Mouse (Mus musculus): ENCODE data around the gene Bzw2. TPM values are rescaled to one million over a fixed set of nuclear protein-coding genes. Genes with fewer than 3 reads are reported as not detected.

Gene Bzw2
- polyA plus RNA-seq, 1 experiment, result 36.9 TPM

GRCm38 (mm10) chr12:36150737-36151136, 7.1 kb downstream of the Bzw2 start:
- H3K4me1 ChIP-seq (ENCODE audit: control insufficient read depth, insufficient read depth, low read length), result peaks cover 15% of the 10 kb centered on the region
- TF ChIP-seq CTCF (IDR thresholded peaks at IDR 0.05; ENCODE audit: borderline replicate concordance, insufficient read depth, low read depth, low read length) (no peak), POLR2A (IDR thresholded peaks at IDR 0.05; ENCODE audit: borderline replicate concordance, insufficient read depth, low read length) (no peak)
- no peaks in the 10 kb centered on the region; the same call in 1 of the 2 replicates for H3K27me3 ChIP-seq (ENCODE audit: control insufficient read depth, insufficient read depth, low read length)
- no peak for DNase-seq
- 49% methylated on average over 2 of the region's 2 CpGs for WGBS
- no peak overlapping the region for H3K4me3 ChIP-seq (replicated peaks; ENCODE audit: insufficient read depth, low read depth, low read length)
- no peak overlapping the region for H3K27ac ChIP-seq (ENCODE audit: insufficient read depth, low read length)

GRCm38 (mm10) chr12:36150265-36150664, 7.6 kb downstream of the Bzw2 start:
- no peak overlapping the region for H3K27ac ChIP-seq (ENCODE audit: insufficient read depth, low read length)
- peak; percentile 38 to 88 for DNase-seq

GRCm38 (mm10) chr12:36146230-36147011, 11.5 kb downstream of the Bzw2 start:
- 95% methylated on average over 3 of the region's 3 CpGs for WGBS
- TF ChIP-seq POLR2A (IDR thresholded peaks at IDR 0.05; ENCODE audit: borderline replicate concordance, insufficient read depth, low read length) (no peak), CTCF (IDR thresholded peaks at IDR 0.05; ENCODE audit: borderline replicate concordance, insufficient read depth, low read depth, low read length) (no peak)
- no peak overlapping the region for H3K27ac ChIP-seq (ENCODE audit: insufficient read depth, low read length)
- no peak for DNase-seq
- H3K4me1 ChIP-seq (ENCODE audit: control insufficient read depth, insufficient read depth, low read length), result peaks cover 5% of the 10 kb centered on the region
- H3K27me3 ChIP-seq (ENCODE audit: control insufficient read depth, insufficient read depth, low read length), result no peaks in the 10 kb centered on the region; the same call in 1 of the 2 replicates
- H3K4me3 ChIP-seq (replicated peaks; ENCODE audit: insufficient read depth, low read depth, low read length), result no peak overlapping the region

More at GRCm38 (mm10) chr12:36150265-36150664, 7.6 kb downstream of the Bzw2 start:
- TF ChIP-seq POLR2A (IDR thresholded peaks at IDR 0.05; ENCODE audit: borderline replicate concordance, insufficient read depth, low read length) (no peak), CTCF (IDR thresholded peaks at IDR 0.05; ENCODE audit: borderline replicate concordance, insufficient read depth, low read depth, low read length) (no peak)
- WGBS, result 9% methylated on average over 2 of the region's 2 CpGs
- no peak overlapping the region for H3K4me3 ChIP-seq (replicated peaks; ENCODE audit: insufficient read depth, low read depth, low read length)
- H3K27me3 ChIP-seq (ENCODE audit: control insufficient read depth, insufficient read depth, low read length), result no peaks in the 10 kb centered on the region; the same call in 1 of the 2 replicates
- H3K4me1 ChIP-seq (ENCODE audit: control insufficient read depth, insufficient read depth, low read length), result peaks cover 15% of the 10 kb centered on the region

GRCm38 (mm10) chr12:36140401-36140800, 17.5 kb downstream of the Bzw2 start:
- no peaks in the 10 kb centered on the region for H3K27me3 ChIP-seq (ENCODE audit: control insufficient read depth, insufficient read depth, low read length)
- peaks cover 7% of the 10 kb centered on the region for H3K4me1 ChIP-seq (ENCODE audit: control insufficient read depth, insufficient read depth, low read length)
- TF ChIP-seq CTCF (IDR thresholded peaks at IDR 0.05; ENCODE audit: borderline replicate concordance, insufficient read depth, low read depth, low read length), result no peak
- no peak for TF ChIP-seq POLR2A (IDR thresholded peaks at IDR 0.05; ENCODE audit: borderline replicate concordance, insufficient read depth, low read length)
- H3K4me3 ChIP-seq (replicated peaks; ENCODE audit: insufficient read depth, low read depth, low read length), result no peak overlapping the region
- 17% methylated on average over 6 of the region's 6 CpGs for WGBS
- no peak overlapping the region for H3K27ac ChIP-seq (ENCODE audit: insufficient read depth, low read length)
- DNase-seq, result peak in 1 of 2 experiments; percentile 35

GRCm38 (mm10) chr12:36137192-36137591, 20.7 kb downstream of the Bzw2 start:
- no peak for TF ChIP-seq CTCF (IDR thresholded peaks at IDR 0.05; ENCODE audit: borderline replicate concordance, insufficient read depth, low read depth, low read length)
- TF ChIP-seq POLR2A (IDR thresholded peaks at IDR 0.05; ENCODE audit: borderline replicate concordance, insufficient read depth, low read length), result no peak
- H3K27ac ChIP-seq (ENCODE audit: insufficient read depth, low read length), result no peak overlapping the region
- DNase-seq, result no peak
- 27% methylated on average over 4 of the region's 4 CpGs for WGBS
- no peaks in the 10 kb centered on the region for H3K27me3 ChIP-seq (ENCODE audit: control insufficient read depth, insufficient read depth, low read length)
- H3K4me1 ChIP-seq (ENCODE audit: control insufficient read depth, insufficient read depth, low read length), result peaks cover 7% of the 10 kb centered on the region
- no peak overlapping the region for H3K4me3 ChIP-seq (replicated peaks; ENCODE audit: insufficient read depth, low read depth, low read length)

- no peak for DNase-seq
- H3K4me1 ChIP-seq (ENCODE audit: control insufficient read depth, insufficient read depth, low read length), result peaks cover 7% of the 10 kb centered on the region
- no peak overlapping the region for H3K27ac ChIP-seq (ENCODE audit: insufficient read depth, low read length)
- TF ChIP-seq POLR2A (IDR thresholded peaks at IDR 0.05; ENCODE audit: borderline replicate concordance, insufficient read depth, low read length) (no peak), CTCF (IDR thresholded peaks at IDR 0.05; ENCODE audit: borderline replicate concordance, insufficient read depth, low read depth, low read length) (no peak)
- no peak overlapping the region for H3K4me3 ChIP-seq (replicated peaks; ENCODE audit: insufficient read depth, low read depth, low read length)
- no peaks in the 10 kb centered on the region for H3K27me3 ChIP-seq (ENCODE audit: control insufficient read depth, insufficient read depth, low read length)
- 95% methylated on average over 8 of the region's 8 CpGs for WGBS
Observed at GRCm38 (mm10) chr12:36136285-36136684, 21.6 kb downstream of the Bzw2 start.

GRCm38 (mm10) chr12:36135409-36135808, 22.5 kb downstream of the Bzw2 start:
- H3K4me1 ChIP-seq (ENCODE audit: control insufficient read depth, insufficient read depth, low read length), result peaks cover 3% of the 10 kb centered on the region
- H3K27ac ChIP-seq (ENCODE audit: insufficient read depth, low read length), result no peak overlapping the region
- TF ChIP-seq CTCF (IDR thresholded peaks at IDR 0.05; ENCODE audit: borderline replicate concordance, insufficient read depth, low read depth, low read length) (no peak), POLR2A (IDR thresholded peaks at IDR 0.05; ENCODE audit: borderline replicate concordance, insufficient read depth, low read length) (no peak)
- H3K4me3 ChIP-seq (replicated peaks; ENCODE audit: insufficient read depth, low read depth, low read length), result no peak overlapping the region
- 92% methylated on average over 3 of the region's 3 CpGs for WGBS
- no peak for DNase-seq
- H3K27me3 ChIP-seq (ENCODE audit: control insufficient read depth, insufficient read depth, low read length), result no peaks in the 10 kb centered on the region

GRCm38 (mm10) chr12:36134111-36134510, 23.8 kb downstream of the Bzw2 start:
- TF ChIP-seq POLR2A (IDR thresholded peaks at IDR 0.05; ENCODE audit: borderline replicate concordance, insufficient read depth, low read length), result no peak
- no peak for TF ChIP-seq CTCF (IDR thresholded peaks at IDR 0.05; ENCODE audit: borderline replicate concordance, insufficient read depth, low read depth, low read length)
- Histone ChIP-seq H3K27me3 (ENCODE audit: control insufficient read depth, insufficient read depth, low read length) (no peaks in the 10 kb centered on the region), H3K27ac (ENCODE audit: insufficient read depth, low read length) (no peak overlapping the region), H3K4me1 (ENCODE audit: control insufficient read depth, insufficient read depth, low read length) (no peaks in the 10 kb centered on the region), H3K4me3 (replicated peaks; ENCODE audit: insufficient read depth, low read depth, low read length) (no peak overlapping the region)
- 87% methylated on average over 5 of the region's 5 CpGs for WGBS
- DNase-seq, result no peak

All from cerebellum, adult 2 months (tissue).